Mouse (Mus musculus) T-cell, adult 66 days (primary cell): ENCODE data around the gene Hrnr. TPM values are rescaled to one million over a fixed set of nuclear protein-coding genes. Genes with fewer than 3 reads are reported as not detected.

ENCODE experiments used
- total RNA-seq, 2 experiments: library from RNA; stranded (reverse); gene quantifications; 3 replicates in 1 of 2; 4 replicates in 1 of 2; pipeline ENCODE4 v1.2.4; 2023

The Hrnr gene
- total RNA-seq: not detected

GRCm38 (mm10) chr3:93319449-93319848, at the start of gene Hrnr:
TSS of gene Hrnr (plus strand) at chr3:93319749.

GRCm38 (mm10) chr3:93273223-93273622, 46.3 kb upstream of the Hrnr start, which contains the start of gene Flg:
TSS of gene Flg (plus strand) at chr3:93273523.

Other genes starting within 250 kb of the Hrnr start
- not detected for gene Crnn, start 175.0 kb upstream of the Hrnr start, total RNA-seq
- gene Flg2, start 122.5 kb upstream of the Hrnr start, total RNA-seq: not detected
- not detected for gene Flg, start 46.2 kb upstream of the Hrnr start, total RNA-seq
- gene Rptn, start 74.0 kb downstream of the Hrnr start, total RNA-seq: not detected
- gene Tchh, start 122.6 kb downstream of the Hrnr start, total RNA-seq: not detected
- gene Tchhl1, start 149.0 kb downstream of the Hrnr start, total RNA-seq: not detected
- 100 to 1,000 TPM; 182 to 228 TPM for gene S100a11, start 200.7 kb downstream of the Hrnr start, total RNA-seq
- 100 to 1,000 TPM; 236 to 292 TPM for gene S100a10, start 235.3 kb downstream of the Hrnr start, total RNA-seq